Mouse (Mus musculus) forebrain, embryonic 14.5 days (tissue): ENCODE data around the gene Adamtsl1. TPM values are rescaled to one million over a fixed set of nuclear protein-coding genes. Genes with fewer than 3 reads are reported as not detected.

Experiments used
- ATAC-seq: fragments of 200-750 bp; cut with Nextera tagmentation; 2 replicates; pipeline ENCODE4 v1.8.0; 2017; ENCODE audit warnings: mild to moderate bottlenecking, moderate library complexity
- DNase-seq: peaks from one replicate; pipeline ENCODE4 v3.0.0-alpha.2; 2015; ENCODE audit warnings: low spot score
- H3K27ac ChIP-seq: fragments of 300-500 bp; sonication (generic); 2 replicates; pipeline ENCODE4 v1.5.1; 2014; ENCODE audit warnings: low read depth, mild to moderate bottlenecking, control low read depth, low read length, moderate library complexity
- H3K27me3 ChIP-seq: fragments of 300-500 bp; sonication (generic); replicated peaks from 2 replicates; pipeline ENCODE4 v1.6.1; 2014; ENCODE audit warnings: low read length, control low read depth, mixed read lengths; ENCODE audit not compliant: control insufficient read depth, insufficient read depth
- H3K36me3 ChIP-seq: fragments of 300-500 bp; sonication (generic); 2 replicates; pipeline ENCODE4 v1.6.1; 2014; ENCODE audit warnings: low read length, control low read depth; ENCODE audit not compliant: control insufficient read depth, insufficient read depth
- H3K4me1 ChIP-seq: fragments of 300-500 bp; sonication (generic); 2 replicates; pipeline ENCODE4 v1.6.1; 2014; ENCODE audit warnings: antibody characterized with exemption, low read length, control low read depth; ENCODE audit not compliant: control insufficient read depth, insufficient read depth
- H3K4me2 ChIP-seq: fragments of 300-500 bp; sonication (generic); 2 replicates; pipeline ENCODE4 v1.6.1; 2014; ENCODE audit warnings: mild to moderate bottlenecking, control low read depth, low read length
- H3K4me3 ChIP-seq: fragments of 300-500 bp; sonication (generic); 2 replicates; pipeline ENCODE4 v1.5.1; 2014; ENCODE audit warnings: low read depth, low read length, control low read depth
- H3K9ac ChIP-seq: fragments of 300-500 bp; sonication (generic); 2 replicates; pipeline ENCODE4 v1.6.1; 2014; ENCODE audit warnings: mild to moderate bottlenecking, low read length, control low read depth, moderate library complexity
- H3K9me3 ChIP-seq: fragments of 300-500 bp; sonication (generic); replicated peaks from 2 replicates; pipeline ENCODE4 v1.6.1; 2016; ENCODE audit warnings: low read length, control low read depth, mixed read lengths; ENCODE audit not compliant: control insufficient read depth
- WGBS: fragments of 180-500 bp; shearing (Covaris S2); extraction: QIAGEN DNeasy Blood & Tissue Kit; methylation state at CpG from one replicate; pipeline ENCODE4 v1.1.7; 2014; 5-methylcytosine and 5-hydroxymethylcytosine counted together
- polyA plus RNA-seq: library from polyadenylated mRNA; unstranded; fragments of >200 nt; fragmentation: Nextera tagmentation; extraction: Ambion mirVana; gene quantifications from 2 replicates; pipeline ENCODE4 v1.2.1, GENCODE M21; 2014

The Adamtsl1 gene
- polyA plus RNA-seq, 1 experiment from 2014 or later, result 2.2 TPM

DNA sequence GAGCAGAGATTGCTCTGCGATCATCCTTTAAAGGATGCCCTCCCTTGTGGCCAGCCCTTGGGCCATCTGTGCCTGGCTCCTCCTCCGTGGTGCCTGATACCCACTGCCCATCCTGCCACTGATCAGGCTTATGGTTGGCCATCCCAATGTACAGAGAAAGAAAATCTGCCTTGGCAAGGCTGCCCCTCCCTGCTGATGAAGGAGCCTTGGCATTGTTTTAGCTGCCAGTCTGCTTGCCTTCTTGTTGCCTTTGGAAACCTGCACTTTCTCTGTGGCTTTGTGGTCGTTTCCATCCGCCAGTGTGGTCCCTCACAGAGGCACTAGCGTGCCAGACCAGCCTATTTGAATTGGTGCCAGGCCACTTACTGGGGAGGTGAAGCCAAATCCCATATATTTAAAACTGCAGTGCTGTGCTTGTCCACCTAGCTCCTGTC lies 323.6 kb downstream of the Adamtsl1 start:
- H3K27ac ChIP-seq, result peak overlapping the region; percentile 33; the same call in 1 of the 2 replicates

DNA sequence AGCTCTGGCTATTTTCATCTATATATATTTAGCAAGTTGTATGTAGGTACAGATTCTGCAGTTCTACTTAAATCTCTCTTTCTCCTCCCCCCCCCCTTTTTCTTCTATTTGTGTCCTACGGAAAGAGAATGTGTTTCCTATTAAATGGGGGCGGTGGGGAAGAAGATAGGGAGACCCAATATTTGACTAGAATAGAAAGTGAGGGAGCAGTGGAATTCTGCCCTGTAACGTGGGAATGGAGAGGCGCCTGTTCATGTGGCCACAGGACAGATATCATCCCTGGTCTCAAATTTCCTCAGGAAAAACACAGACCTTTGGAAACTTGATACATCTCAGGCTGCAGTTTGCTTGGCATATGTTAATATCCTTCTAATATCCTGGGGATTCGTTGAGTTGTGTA lies 324.1 kb downstream of the Adamtsl1 start:
- ATAC-seq, result no peak
- no peak overlapping the region for H3K4me3 ChIP-seq
- H3K4me2 ChIP-seq, result no peak overlapping the region
- WGBS, result 71% methylated on average over 5 of the region's 5 CpGs
- no peak for DNase-seq
- H3K27ac ChIP-seq, result no peak overlapping the region
- no peaks in the 10 kb centered on the region for H3K27me3 ChIP-seq
- no peak overlapping the region for H3K9ac ChIP-seq
- H3K4me1 ChIP-seq, result peaks cover 11% of the 10 kb centered on the region
- no peaks in the 10 kb centered on the region for H3K36me3 ChIP-seq
- no peaks in the 10 kb centered on the region for H3K9me3 ChIP-seq

More for the DNA sequence above, 323.6 kb downstream of the Adamtsl1 start:
- H3K9me3 ChIP-seq, result no peaks in the 10 kb centered on the region
- 25% methylated on average over 5 of the region's 5 CpGs for WGBS
- H3K9ac ChIP-seq, result no peak overlapping the region
- H3K36me3 ChIP-seq, result no peaks in the 10 kb centered on the region
- H3K4me2 ChIP-seq, result no peak overlapping the region
- ATAC-seq (peak; percentile 78), DNase-seq (peak; percentile 81)
- no peak overlapping the region for H3K4me3 ChIP-seq
- H3K4me1 ChIP-seq, result peaks cover 11% of the 10 kb centered on the region
- no peaks in the 10 kb centered on the region for H3K27me3 ChIP-seq

DNA sequence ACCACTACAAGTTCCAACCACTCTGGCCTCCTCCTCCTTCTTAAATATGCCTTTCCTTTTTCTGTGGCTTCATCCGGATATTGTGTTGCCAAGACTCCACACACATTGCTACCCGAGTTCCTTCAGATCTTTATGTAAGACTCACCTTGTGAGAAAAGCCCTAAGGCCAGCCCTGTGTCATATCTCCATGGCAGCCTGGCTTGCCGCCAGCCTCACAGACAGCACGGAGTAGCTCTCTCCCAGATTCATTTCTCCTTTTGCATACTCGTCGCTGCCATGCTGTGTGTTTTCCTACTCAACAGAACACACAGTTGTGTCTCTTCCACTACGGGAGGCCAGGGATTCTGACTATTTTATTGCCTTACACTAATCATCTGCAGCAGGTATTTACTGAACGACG lies 328.1 kb downstream of the Adamtsl1 start:
- no peak overlapping the region for H3K4me3 ChIP-seq
- no peaks in the 10 kb centered on the region for H3K27me3 ChIP-seq
- H3K27ac ChIP-seq, result no peak overlapping the region
- no peaks in the 10 kb centered on the region for H3K9me3 ChIP-seq
- peaks cover 6% of the 10 kb centered on the region for H3K4me1 ChIP-seq
- ATAC-seq, result peak; percentile 60; the same call in 1 of the 2 replicates
- peak; percentile 64 for DNase-seq
- H3K4me2 ChIP-seq, result no peak overlapping the region
- 53% methylated on average over 9 of the region's 9 CpGs for WGBS
- no peaks in the 10 kb centered on the region for H3K36me3 ChIP-seq
- no peak overlapping the region for H3K9ac ChIP-seq

DNA sequence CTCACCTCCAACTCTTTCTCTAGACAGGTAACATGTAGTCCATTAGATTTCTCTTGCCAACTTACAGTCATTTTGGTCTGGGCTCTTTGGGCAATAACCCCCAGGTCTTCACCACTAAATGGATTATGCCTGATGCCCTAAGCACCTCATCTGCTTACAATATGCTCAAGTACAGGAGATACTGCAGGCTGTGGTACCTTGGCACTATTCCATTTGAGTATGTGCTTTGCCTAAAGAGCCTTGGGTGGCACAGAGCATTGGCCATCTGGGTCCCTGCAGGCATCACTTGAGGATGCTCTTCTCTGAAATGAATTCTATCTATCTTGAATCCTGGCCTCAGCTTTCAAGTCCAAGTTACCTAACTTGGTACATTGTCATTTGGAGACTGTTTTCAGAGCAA lies 330.4 kb downstream of the Adamtsl1 start:
- no peak for DNase-seq
- no peak overlapping the region for H3K4me2 ChIP-seq
- no peak overlapping the region for H3K27ac ChIP-seq
- H3K27me3 ChIP-seq, result no peaks in the 10 kb centered on the region
- no peaks in the 10 kb centered on the region for H3K9me3 ChIP-seq
- H3K4me1 ChIP-seq, result no peaks in the 10 kb centered on the region; the same call in 1 of the 2 replicates
- no peaks in the 10 kb centered on the region for H3K36me3 ChIP-seq
- ATAC-seq, result no peak
- no peak overlapping the region for H3K4me3 ChIP-seq
- H3K9ac ChIP-seq, result no peak overlapping the region

DNA sequence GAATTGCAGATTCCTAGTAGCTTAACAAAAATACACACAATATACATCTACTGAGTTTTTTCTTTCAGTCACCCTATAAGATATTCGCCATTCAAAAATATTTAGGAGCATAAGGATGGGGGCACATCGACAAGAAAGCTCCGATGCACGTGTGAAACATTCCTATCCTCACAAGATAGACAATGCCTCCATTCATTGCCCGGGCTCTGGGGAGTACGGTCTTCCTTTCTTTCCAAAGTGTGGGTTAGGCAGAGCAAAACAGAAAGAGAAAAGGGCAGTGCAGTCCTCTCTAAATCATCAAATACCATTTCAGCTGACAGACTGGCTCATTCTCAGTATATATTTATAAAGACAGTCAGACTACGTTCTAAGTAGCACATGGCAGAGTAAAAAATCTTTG lies 332.0 kb downstream of the Adamtsl1 start:
- no peaks in the 10 kb centered on the region; the same call in 1 of the 2 replicates for H3K4me1 ChIP-seq
- 14% methylated on average over 7 of the region's 7 CpGs for WGBS
- no peak overlapping the region for H3K4me3 ChIP-seq
- no peak overlapping the region for H3K27ac ChIP-seq
- no peak overlapping the region for H3K9ac ChIP-seq
- no peaks in the 10 kb centered on the region for H3K36me3 ChIP-seq
- no peaks in the 10 kb centered on the region for H3K9me3 ChIP-seq
- no peak overlapping the region for H3K4me2 ChIP-seq
- H3K27me3 ChIP-seq, result no peaks in the 10 kb centered on the region
- ATAC-seq, result no peak
- no peak for DNase-seq

DNA sequence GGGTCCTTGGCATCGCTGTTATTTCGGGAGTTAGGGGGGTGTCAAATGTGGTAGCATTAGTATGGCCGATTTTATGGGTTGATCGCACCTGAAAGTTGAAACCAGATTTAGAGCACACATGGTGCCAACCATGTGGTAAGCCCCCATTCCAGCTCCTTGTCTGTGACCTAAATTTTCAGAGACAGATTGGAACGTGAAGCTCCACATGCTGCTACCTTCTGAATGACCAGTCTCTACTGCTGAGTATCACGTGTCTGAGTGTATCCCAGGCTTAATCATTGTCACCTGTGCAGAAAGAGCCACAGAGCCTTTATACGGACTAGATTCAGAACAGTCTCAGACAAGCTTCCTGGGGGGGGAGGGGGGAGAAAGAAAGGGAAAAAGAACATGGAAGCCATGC lies 339.4 kb downstream of the Adamtsl1 start:
- no peak for ATAC-seq
- Histone ChIP-seq H3K4me3 (no peak overlapping the region), H3K4me2 (no peak overlapping the region), H3K4me1 (peaks cover 3% of the 10 kb centered on the region; the same call in 1 of the 2 replicates), H3K9me3 (no peaks in the 10 kb centered on the region), H3K27ac (no peak overlapping the region), H3K36me3 (no peaks in the 10 kb centered on the region), H3K27me3 (no peaks in the 10 kb centered on the region), H3K9ac (no peak overlapping the region)
- WGBS, result 89% methylated on average over 7 of the region's 7 CpGs
- no peak for DNase-seq

DNA sequence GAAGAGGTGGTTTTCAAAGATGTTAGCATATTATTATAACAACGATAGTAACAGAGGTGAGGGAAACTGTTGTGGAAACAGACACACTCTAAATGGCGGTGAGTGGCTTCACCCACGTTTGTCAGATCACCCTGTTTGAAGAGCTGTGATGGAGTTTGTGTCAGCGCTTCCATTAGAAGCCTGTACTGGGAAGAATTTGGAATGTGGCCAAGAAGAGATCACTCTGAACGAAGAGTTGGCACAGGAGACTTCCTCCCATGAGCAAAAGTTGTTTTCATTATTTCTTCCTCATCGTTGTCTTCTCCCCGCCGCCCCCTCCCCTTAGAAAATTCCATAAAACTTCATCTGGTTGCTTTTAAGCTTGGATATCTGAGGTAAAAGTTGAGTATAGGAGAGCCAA lies 340.5 kb downstream of the Adamtsl1 start:
- Histone ChIP-seq H3K27ac (no peak overlapping the region), H3K9ac (no peak overlapping the region), H3K9me3 (no peaks in the 10 kb centered on the region), H3K4me3 (no peak overlapping the region), H3K36me3 (no peaks in the 10 kb centered on the region), H3K27me3 (no peaks in the 10 kb centered on the region), H3K4me2 (no peak overlapping the region), H3K4me1 (peaks cover 3% of the 10 kb centered on the region; the same call in 1 of the 2 replicates)
- ATAC-seq, result no peak; the same call in 1 of the 2 replicates
- peak; percentile 62 for DNase-seq
- WGBS, result 58% methylated on average over 8 of the region's 8 CpGs

DNA sequence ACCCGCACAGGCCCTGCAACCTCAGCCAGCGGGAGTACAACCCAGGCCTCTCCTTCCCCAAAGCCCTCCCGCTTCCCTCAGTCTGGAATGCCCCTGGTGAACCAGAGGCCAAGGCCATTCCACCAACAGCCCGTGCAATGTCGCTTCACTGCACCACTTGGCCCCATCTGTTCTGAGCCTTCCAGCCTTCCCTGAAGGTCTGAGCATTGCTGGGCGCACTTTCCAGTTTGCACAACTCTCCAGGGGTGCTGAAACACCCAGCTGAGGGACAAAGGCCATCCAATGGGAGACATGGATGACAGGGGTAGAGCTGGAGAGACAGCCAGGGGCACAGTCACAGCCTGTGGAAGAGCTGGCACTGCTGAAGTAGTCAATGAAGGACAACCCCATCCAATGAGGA lies 365.4 kb downstream of the Adamtsl1 start:
- Histone ChIP-seq H3K4me1 (no peaks in the 10 kb centered on the region), H3K36me3 (no peaks in the 10 kb centered on the region), H3K9ac (no peak overlapping the region), H3K27ac (no peak overlapping the region), H3K27me3 (no peaks in the 10 kb centered on the region), H3K9me3 (no peaks in the 10 kb centered on the region), H3K4me3 (no peak overlapping the region), H3K4me2 (no peak overlapping the region)
- no peak for ATAC-seq
- no peak for DNase-seq
- WGBS, result 79% methylated on average over 6 of the region's 6 CpGs

DNA sequence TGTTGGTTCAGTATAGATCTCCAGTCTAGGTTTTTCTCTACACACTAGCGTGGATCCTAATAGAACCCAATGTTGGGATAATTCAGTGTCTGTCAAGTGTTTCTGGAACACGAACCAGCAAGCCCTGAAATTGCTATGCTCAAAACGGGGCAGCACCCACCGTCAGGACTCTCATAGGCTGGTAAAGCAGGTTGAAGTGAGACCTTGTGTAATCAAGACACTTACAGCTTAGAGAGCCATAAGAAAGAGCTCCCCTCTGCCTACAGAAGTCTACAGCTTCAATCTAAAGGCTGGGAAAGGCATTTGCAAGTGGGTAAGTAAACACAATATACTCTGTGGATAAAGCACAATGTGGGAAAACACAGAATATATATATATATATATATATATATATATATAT lies 367.3 kb downstream of the Adamtsl1 start:
- Histone ChIP-seq H3K27me3 (no peaks in the 10 kb centered on the region), H3K4me2 (no peak overlapping the region), H3K9me3 (no peaks in the 10 kb centered on the region), H3K4me3 (no peak overlapping the region), H3K4me1 (no peaks in the 10 kb centered on the region), H3K36me3 (no peaks in the 10 kb centered on the region), H3K9ac (no peak overlapping the region), H3K27ac (no peak overlapping the region)
- no peak for DNase-seq
- no peak for ATAC-seq
- WGBS, result 90% methylated on average over 4 of the region's 4 CpGs
